Mouse (Mus musculus) heart, postnatal 4 days (tissue): ENCODE results near the gene Alox5ap. TPM values are rescaled to one million over a fixed set of nuclear protein-coding genes. Genes with fewer than 3 reads are reported as not detected.

Experiments
- DNase-seq: peaks from one replicate; pipeline ENCODE4 v3.0.0; 2021
- microRNA-seq, 2 experiments: library from miRNA; unstranded; fragments of <30 nt; microRNA quantifications; one replicate each; pipeline ENCODE4 v1.2.0; 2021 to 2022
- total RNA-seq, 2 experiments: library from RNA; stranded (reverse); gene quantifications; 2 replicates each; pipeline ENCODE4 v1.2.3; 2021

The Alox5ap gene
- total RNA-seq, 2 experiments from 2014 or later: 7.6 TPM

DNA sequence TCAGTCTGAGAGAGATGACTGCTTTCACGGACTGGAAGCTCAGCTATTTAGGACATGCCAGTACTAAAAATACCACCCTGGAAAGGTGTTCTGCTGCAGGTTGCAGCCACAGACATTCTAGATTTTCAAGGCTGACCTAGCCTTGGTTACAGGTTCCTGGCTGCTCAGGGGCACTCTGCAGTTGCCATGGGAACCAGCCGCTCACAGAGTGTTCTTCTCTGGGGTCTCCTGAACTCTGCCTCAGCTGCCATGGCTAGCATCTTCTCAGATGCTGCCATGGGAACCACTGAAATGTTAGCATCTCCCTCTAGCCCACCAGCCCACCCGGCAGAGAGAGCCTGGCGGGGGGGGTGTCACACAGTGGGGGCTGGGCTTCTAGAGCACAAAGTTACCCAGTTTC lies 52.4 kb downstream of the Alox5ap start:
- no peak for DNase-seq

DNA sequence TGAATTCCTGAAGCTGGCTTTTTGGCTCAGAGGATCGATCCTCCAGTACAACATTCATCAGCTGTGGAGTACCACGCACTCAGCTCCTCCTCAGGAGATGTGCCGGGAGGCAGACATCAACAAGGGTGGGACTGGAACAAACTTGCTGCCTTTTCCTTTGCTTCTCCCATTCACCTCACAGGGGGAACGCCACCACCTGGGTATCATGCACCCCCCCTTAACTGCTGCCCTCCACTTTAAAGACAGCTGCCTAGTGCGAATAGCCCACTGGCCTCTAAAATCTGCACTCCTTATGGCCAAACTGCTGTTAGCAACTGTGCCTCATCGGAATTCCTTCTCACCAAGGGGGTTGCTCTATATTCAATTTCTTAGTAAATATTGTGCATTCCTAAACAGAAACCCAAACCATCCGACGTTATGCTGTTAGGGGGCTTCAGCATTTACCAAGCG lies 55.3 kb downstream of the Alox5ap start:
- DNase-seq: no peak

DNA sequence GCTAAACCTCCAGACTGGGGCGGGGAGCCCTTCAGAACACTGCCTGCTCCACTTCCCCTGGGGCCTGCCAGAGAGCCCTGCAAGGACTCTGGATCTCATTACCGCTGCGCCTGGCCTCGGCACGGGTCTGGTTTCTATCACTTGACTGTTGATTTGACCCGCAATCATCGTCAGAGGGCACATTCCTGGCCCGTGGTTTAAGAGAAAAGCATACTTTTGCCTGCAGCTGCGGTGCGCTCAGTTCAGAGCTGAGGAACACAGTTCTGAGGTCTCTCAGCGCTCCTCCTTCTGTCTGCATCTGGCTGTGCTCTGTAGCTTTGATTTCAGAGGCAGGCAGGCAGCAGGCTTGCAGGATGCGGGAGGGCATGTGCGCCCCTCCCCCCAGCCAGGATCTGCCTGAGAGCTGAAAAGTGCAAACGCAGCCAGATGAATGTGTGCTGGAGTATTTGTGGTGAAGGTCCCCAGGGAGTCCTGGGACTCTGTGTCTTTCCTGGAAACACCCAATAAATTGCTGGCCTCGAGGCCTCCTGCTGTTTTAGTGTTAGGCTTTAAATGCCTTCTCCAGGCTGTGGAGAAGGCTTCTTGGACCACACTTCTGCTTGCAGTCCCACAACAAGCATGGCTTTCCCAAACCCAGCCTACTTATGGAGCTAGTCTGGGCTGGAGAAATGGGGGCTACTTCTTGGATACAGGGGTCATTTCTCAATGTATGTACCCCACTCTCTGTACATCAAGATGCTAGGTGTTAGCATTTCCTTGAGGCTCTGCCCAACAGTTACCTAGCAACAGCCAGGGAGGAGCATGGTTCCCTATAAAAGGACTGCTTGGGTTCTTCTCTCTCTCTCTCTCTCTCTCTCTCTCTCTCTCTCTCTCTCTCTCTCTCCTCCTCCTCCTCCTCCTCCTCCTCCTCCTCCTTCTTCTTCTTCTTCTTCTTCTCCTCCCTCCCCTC lies 56.2 kb downstream of the Alox5ap start:
- DNase-seq: peak; percentile 79

DNA sequence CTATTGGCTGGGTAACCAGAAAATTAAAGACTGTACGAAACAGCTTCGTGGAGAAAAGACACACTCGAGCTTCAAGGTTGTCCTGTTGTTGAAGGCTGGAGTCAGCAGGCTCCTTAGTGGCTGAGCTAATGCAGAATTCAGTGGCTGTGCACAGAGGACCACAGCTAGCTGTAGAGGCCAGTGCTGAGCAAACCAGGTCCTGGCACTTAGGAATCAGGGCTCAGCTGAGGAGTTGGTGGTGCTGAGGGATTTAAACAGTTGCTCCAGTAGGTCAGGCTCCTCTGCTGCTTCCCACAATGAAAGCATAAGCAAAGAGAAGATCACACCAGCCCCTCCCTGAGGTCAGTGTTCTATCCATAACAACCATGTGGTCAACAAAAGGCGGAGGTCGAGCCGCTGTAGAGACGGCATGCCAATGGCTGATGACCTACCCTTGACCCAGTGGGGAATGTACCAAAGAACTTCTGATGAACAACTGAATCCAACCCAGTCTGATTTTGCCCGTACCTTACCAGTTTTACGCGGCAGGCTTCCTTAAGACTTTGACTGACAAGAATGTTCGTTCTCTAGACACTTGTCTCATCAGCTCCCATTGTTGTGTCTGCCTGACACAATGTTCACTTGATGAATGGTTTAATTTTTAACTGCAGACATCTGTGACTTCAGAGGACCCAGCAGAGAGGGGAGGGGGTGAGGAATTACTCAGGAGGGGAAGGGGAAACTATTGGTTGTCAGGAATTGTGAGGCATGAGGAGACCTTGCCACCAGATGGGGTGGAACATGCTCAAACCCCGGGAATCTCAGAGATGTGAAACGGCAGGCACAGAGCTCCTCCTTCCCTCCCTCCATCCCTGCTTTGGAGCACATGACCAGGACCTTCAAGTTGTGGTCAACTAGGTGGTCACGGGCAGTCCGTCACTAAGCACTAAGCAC lies 57.6 kb downstream of the Alox5ap start:
- no peak for DNase-seq

DNA sequence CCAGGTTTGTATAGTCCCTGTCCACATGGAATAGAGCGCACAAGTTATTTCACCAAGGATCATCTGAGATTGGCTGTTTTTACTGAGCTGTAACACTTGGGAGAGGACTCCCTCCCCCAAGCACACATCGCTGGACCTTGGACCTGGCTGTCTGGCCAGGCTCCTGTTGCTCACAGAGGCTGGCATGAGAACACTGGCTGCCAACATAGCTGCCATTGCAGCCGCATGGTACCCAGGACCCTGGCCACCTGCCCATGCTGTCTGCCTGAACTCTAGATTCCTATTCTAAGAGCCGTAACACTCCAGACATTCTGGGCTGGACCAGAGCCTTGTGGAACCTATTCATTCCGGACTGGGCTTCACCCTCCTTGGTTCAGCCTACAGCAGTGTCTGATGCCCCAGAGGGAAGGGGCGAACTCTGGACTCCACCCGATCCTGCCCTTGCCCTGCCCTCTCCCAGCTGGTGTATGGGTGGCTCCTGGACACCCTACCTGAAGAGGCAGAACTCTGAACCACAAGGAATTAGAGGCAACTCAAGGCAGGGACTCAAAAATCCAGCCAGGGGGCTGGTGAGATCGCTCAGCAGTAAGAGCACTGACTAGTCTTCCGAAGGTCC lies 58.5 kb downstream of the Alox5ap start:
- peak; percentile 63 for DNase-seq

DNA sequence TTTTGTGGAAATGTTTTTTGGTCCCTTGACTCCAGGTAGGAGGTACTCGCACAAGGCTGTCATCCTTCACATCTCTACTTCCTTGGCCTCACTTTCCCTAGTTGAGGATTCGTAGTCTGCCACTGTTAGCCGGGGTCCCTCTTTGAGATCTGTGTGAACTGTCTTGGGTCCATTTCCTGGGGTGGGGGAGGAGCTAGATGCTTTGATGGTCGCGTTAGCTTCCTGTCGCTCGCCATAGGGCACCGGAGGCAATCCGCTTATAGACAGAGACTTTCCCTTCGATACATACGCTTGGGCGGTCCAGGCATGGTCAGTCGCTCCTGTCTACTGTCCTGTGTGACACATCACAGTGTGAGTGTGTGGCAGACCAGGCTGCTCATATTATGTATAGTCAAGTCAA lies 60.2 kb downstream of the Alox5ap start:
- no peak for DNase-seq

DNA sequence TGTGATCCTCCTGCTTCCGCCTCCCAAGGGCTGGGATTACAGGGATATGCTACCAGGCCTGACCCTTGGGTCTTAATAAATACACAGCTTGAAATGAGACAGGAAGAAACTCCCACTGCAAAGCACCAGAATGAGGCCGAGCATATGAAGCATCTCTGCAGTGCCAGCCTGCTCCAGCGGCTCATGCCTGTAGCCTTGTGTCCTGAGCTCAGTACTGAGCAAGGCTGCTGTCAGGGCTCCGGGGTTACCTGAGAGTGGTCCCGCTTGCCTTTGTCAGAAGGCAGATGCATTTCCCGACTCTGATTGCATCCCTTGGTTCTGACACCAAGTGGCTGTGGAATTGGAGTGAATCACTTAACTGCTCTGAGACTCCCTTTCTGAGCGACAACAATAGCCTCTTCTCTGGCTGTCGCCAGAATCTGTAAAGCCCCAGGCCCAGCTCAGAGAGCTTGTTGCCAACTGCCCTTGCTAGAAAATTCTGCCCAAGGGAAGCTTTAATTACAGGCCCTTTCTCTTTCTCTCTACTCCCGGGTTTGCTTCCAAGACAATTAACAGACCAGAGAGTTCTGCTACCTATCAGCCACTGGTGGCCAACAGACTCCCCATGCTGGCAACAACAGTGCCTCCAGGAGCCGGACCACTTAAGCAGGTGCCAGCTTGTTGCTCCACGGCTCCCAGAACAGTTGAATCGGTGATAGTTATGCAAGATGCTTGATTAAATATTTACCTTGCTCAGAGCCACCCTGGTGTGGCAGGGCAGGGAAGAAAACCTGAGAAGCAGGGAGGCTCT lies 64.7 kb downstream of the Alox5ap start:
- no peak for DNase-seq

DNA sequence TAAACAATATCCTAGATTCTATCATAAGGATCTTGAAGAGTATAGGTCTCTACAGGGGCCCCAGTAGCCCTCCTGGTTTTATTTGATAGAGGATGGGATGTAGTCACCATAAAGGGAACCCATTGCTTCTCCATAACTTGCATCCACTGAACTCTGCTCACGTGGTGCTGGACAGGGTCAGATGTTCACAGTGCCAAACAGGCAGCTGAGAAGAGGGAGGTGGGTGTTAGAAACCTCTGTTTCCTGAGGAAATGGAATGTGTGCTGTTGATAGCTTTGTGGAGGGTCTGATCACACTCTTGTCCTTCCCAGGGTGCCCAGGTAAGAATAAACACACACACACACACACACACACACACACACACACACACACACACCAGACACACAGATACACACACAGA lies 66.0 kb downstream of the Alox5ap start:
- DNase-seq: no peak

DNA sequence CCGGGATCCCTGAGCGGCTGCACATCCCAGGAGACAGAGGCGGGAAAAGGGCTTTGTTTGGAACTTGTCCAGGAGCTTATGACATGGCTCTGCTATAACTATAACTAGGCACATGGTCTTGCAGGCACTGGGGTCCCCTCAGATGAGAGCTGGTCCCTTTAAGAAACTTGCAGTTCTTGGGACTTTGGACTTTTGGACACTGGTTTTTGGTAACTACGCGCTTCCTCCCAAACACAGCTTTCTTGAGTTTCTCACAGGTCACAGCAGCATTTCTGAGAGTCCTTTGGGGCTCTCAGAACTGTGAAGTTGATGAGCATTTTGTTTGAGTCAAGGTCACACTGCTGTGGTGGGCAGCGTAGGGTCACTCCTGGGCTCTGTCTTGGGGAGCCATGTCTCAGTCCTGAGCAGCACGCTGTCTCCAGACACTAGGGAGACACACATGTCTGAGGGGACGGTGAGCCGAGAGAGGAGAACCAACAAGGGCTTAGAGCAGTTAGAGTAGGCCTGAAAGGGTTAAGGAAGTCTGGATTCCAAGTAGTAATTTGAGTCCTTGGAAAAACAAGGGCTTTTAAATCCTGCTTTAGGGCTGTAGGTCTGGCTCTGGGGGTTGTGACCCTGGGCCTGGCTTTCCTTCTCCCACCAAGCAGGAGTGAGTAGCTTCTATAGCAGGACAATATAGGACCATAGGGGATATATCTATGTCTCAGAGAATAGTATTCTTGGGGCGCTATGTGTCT lies 67.0 kb downstream of the Alox5ap start:
- DNase-seq: no peak

DNA sequence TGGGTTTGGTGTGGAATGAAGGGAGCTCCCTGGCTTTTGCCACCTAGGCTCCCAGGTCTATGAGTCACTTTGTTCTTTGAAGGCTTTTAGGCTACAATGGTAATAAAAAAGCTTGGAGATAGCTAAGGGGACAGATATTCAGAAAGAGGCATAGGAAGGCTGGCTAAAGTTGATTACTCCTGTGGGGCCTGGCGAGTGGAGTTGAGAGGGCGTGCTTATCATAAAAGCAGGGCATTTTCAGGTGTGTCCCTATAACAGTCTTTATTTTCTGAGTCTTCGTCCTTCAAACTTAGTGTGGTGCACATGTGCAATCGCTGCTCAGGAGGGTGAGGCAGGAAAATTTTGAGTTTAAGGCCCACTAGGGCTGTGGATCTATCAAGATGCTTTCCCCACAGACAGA lies 68.2 kb downstream of the Alox5ap start:
- DNase-seq: no peak

DNA sequence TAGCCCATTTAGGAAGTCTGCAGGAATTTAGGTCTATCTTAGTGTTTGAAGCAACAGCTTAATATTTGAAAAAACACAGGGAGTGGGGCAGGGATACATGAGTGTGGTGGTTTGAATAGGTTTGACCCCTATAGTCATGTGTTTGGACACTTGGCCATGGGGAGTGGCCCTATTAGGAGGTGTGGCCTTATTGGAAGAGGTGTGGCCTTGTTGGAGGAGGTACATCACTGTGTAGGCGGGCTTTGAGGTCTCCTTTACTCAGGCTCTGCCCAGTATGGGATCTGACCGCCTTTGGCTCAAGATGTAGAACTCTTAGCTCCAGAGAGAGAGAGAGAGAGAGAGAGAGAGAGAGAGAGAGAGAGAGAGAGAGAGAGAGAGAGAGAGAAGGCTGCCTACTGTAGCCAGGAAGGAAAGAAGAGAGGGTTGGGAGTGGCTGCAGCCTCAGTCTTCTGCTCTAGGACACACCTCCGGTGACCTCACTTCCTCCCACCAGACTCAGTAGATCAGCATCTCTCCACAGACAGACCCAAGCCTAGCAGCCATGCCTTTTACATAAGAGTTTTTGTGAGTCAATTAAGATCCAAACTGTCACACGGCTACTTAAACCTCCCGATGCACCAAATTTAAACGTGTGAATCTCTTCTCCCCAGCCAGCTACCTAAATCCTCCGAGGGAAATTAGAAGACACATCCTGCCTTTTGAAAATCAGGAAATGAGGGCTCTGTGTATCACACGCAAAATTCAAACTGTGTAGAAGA lies 69.6 kb downstream of the Alox5ap start:
- DNase-seq: no peak

DNA sequence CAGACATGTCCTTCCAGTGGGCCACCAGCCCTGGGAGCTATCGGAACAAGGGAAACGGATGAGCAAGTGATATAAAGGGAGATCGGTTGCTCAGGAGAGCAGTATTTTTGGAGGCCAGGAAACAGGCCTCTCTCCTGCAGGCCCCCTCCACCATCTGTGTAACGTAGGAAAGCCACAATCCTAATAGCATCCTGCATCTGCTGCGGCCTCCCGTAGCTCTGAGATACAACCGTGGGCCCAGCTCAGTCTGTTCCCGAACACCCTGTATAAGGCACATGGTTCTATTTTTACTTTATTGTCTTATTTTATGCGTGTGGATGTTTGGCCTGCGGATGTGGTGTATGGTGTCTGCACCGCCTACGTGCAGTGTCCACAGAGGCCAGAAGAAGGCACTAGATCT lies 70.4 kb downstream of the Alox5ap start:
- no peak for DNase-seq

DNA sequence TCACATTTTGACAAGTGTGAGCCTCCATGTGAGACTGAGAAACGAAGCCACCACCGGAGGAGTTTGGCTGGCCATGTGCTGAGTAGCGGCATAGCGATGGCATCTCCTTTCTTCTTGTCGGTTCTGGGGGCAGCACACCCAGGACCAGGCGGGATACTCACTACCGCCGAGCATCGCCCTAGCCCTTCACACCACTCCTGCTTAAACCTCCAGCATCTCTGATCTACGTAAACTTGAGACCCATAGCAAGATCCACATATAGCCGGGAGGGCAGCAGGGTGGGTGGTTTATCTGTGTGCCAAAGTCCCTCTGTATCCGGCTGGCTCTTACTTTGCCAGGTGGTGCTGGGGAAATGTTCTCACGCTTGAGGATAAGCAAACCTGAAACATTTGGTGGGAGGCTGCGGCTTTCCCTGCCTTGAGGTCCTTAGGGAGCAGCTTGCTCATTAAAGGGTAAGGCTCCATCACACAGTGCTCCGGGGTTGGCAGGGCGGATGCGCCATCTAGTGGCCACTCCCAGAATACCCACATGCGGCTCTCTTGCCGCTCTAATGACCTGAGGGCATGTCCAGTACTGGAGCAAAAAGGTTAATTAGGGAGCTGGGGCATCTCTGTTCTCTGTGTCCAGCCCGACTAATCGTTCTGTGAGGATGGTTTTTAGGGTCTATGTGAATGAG lies 71.1 kb downstream of the Alox5ap start:
- DNase-seq: peak; percentile 89

DNA sequence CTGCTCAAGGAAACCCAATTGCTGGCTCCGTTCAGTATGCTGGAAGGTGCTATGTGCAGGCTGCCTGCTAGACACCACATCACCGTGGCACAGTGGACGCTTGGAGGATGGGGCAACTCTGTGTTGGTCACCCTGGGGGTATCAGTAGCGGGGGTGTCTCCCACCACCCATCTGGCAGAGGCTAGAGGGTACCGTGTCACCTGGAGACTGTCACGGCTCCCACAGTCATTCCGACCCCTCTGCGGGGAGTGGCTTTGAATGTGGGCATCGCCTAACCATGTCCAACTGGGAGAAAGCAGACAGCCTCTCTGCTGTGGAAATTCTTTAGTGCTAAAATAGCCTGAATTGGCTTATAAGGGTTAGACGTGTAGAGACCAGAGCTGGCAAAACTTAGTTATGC lies 72.6 kb downstream of the Alox5ap start:
- no peak for DNase-seq

Small RNA genes lying within 50 kb of the gene (microRNA-seq; reads per million reads assigned to microRNA genes)
- 0 reads per million in 2 experiments for gene Gm24105

Other genes starting within 250 kb of the Alox5ap start
- gene Uspl1, start 80.4 kb upstream of the Alox5ap start, total RNA-seq: 10 to 100 TPM; 24.6 to 25.1 TPM
- gene Hmgb1, start 80.3 kb upstream of the Alox5ap start, total RNA-seq: 100 to 1,000 TPM; 236 to 264 TPM
- gene Medag, start 147.0 kb downstream of the Alox5ap start, total RNA-seq: 10 to 100 TPM; 14.8 to 14.9 TPM
- gene Tex26, start 174.9 kb downstream of the Alox5ap start, total RNA-seq: under 1 TPM in 1 of 2 experiments, not detected in 1; 0.60 TPM